Mouse (Mus musculus) urinary bladder, postnatal 10 days (tissue): Measurements from ENCODE around the gene Ddrgk1.
"Not testable (repeated sequence)": the region's sequence is repeated elsewhere in the genome, so short reads cannot be mapped to it uniquely, and the experiment has no call there.

Experiments
- DNase-seq: peaks from one replicate; pipeline ENCODE4 v3.0.0; 2022; ENCODE audit warnings: low spot score

Gene Ddrgk1

GRCm38 (mm10) chr2:130653303-130653702 lies 11.2 kb downstream of the Ddrgk1 start:
- DNase-seq: no peak

DNA sequence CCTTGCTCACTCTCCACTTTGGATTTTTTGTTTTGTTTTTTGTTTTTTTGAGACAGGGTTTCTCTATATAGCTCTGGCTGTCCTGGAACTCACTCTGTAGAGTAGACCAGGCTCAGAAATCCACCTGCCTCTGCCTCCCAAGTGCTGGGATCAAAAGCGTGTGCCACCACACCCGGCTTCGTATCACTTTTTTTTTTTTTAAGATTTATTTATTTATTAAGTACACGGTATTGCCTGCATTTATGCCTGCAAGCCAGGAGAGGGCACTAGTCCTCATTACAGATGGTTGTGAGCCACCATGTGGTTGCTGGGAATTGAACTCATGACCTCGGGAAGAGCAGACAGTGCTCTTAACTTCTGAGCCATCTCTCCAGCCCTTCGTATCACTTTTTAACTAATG lies 15.4 kb downstream of the Ddrgk1 start:
- DNase-seq: not testable (repeated sequence)

- no peak for DNase-seq
Measured at GRCm38 (mm10) chr2:130645198-130645597, 19.3 kb downstream of the Ddrgk1 start.

DNA sequence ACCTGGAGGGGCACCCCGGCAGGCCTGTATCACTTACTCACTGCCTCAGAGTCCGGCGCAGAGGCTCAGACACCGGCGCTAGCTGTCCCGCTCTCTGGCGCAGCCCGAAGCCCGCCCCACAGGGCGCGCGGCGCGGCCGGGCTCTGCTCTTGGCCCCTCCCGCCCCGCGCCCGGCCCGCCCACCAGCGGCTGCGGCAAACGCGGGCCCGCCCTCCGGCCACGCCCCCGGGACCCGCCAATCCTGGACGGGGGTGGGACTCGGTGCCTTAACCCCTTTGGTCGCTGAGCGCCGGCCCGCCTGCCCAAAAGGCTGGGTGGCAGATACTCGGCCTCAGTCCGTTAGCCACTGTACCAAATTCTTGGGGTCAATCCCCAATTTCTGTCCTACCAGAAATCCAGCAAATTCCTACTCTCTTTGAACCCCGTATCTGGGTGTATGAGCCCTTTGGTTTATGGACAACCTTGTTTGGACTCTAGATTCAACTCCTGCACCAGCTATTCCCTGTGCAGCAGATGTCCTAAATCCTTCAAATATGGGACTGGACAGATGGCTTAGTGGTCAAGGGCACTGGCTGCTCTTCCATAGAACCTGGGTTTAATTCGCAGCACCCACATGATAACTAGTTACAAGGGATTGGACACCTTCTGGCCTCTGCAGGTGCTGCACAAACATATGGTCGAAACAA lies 21.6 kb downstream of the Ddrgk1 start, which contains the start of gene Lzts3:
Lzts3 (minus strand) TSS at position 120 of the 686 bp plus-strand sequence.
- peak; percentile 67 for DNase-seq

GRCm38 (mm10) chr2:130642197-130642660 lies 22.2 kb downstream of the Ddrgk1 start:
- DNase-seq: no peak

GRCm38 (mm10) chr2:130641351-130642025 lies 23.0 kb downstream of the Ddrgk1 start:
- no peak for DNase-seq

GRCm38 (mm10) chr2:130639276-130639675 lies 25.2 kb downstream of the Ddrgk1 start:
- DNase-seq: no peak

GRCm38 (mm10) chr2:130638101-130638611 lies 26.3 kb downstream of the Ddrgk1 start:
- no peak for DNase-seq

DNA sequence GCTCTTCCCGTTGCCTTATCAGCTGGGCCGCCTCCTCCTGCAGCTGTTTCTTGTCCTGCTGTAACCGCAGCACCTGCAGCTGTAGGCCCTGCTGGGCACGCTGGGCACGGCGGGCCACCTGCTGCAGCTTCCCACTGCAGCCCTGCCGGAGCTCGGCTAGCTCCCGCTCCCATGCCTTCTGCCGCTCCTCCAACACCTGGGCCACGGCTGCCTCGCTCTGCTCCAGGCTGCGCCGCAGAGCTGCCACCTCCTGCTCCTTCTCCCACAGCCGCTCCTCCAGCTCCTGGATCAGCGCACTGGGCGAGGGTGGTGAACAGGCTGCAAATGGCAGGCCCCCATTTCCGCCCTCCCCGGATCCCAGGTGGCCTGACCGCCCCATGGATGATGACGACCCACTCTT lies 28.6 kb downstream of the Ddrgk1 start:
- DNase-seq: no peak

DNA sequence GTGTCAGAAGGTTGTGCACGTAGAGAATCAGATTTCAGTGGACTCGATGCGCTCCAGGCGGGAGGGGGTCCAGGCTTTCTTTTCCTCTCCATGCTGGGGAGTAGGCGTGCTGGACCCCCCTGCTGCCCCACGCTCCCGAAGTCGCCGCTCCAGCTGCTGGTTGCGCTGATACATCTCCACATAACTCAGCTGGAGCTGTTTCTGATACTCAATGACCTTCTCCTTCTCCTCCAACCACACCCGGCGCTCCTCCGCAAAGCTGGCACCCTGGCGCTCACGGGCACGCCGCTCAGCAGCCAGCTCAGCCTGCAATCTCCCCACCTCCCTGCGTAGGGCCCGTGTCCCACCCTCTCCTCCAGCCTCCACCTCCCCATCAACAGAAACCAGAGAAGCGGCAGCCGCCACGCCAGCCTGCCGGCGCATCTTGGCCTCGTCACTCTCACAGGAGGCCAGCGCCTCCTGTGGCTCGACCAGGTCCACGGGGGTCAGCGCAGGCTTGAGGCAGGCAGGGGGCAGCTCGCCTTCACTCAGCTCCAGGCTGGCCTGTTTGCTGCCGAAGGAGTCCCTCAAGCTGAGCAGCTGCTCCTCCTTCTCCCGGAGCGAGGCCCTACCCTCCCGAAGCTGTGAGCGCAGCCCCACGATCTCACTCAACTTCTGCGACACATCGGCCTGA lies 29.6 kb downstream of the Ddrgk1 start:
- DNase-seq: no peak

GRCm38 (mm10) chr2:130634006-130634738 lies 30.3 kb downstream of the Ddrgk1 start:
- no peak for DNase-seq

DNA sequence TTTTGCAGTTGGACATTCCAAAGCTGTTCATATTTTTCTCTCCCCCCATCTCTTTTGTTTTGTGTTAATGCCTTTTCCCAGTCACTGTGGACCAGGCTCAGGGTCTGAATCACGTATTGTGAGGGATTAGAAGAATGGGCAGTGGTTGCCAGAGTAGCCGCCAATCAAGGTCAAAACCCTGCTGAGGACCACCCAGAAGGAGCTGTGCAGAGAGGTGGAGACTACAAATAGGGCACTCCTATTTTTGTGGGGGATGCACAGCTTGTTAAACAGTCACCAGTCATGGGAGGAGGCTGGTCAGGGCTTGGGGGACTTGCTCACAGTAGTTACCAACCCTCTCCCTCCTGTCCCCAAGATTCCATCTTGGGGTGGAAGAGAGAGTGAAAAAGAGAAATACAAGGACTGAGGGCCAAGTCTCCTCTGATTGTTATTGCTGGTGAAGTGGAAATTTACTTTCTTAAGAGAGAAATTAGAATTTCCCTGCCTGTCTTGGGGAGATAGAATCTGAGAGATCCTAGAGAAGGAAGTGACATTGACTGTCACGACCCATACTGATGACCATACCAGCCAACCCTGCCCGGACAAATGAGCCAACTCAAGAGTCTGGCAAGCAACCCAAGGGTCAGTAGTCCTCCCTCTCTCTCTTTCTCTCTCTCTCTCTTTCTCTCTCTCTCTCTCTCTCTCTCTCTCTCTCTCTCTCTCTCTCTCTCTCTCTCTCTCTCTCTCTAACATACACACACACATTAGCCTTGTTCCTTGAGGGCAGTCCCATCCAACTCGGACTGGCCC lies 31.4 kb downstream of the Ddrgk1 start:
- no peak for DNase-seq

DNA sequence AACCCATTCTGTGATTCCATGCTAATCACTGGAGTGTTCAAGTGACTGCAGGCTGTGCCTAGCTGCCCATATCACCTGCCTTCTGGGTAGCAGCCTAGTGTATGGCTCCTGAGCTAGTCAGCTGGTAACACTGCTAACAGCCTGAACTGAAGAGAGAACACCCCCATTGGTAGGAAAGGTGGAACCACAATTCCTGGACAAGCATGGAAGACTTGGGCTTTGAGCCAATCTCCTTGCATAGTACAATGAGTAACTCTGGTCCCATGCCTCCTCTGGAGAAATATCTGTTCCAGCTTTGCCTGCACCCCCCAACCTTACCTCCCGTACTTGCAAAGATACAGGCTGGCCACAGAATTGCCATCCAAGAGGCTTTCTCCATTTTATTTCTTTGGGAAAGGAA lies 32.0 kb downstream of the Ddrgk1 start:
- DNase-seq: no peak

- DNase-seq: peak; percentile 78
Measured at GRCm38 (mm10) chr2:130629839-130630203, 34.6 kb downstream of the Ddrgk1 start, which contains the start of the genes Fastkd5 and Ubox5. Gene Fastkd5, minus strand, starts transcription at chr2:130630027. Gene Ubox5, minus strand, starts transcription at chr2:130630038.

- no peak for DNase-seq
Measured at GRCm38 (mm10) chr2:130629080-130629838, 35.2 kb downstream of the Ddrgk1 start.

GRCm38 (mm10) chr2:130628424-130628823 lies 36.0 kb downstream of the Ddrgk1 start:
- no peak for DNase-seq

- DNase-seq: no peak
Measured at GRCm38 (mm10) chr2:130618972-130619371, 45.5 kb downstream of the Ddrgk1 start.

GRCm38 (mm10) chr2:130613091-130613490 lies 51.4 kb downstream of the Ddrgk1 start:
- DNase-seq: no peak
